Mouse (Mus musculus): ENCODE results near the gene Tmem262.

Tmem262 gene

DNA sequence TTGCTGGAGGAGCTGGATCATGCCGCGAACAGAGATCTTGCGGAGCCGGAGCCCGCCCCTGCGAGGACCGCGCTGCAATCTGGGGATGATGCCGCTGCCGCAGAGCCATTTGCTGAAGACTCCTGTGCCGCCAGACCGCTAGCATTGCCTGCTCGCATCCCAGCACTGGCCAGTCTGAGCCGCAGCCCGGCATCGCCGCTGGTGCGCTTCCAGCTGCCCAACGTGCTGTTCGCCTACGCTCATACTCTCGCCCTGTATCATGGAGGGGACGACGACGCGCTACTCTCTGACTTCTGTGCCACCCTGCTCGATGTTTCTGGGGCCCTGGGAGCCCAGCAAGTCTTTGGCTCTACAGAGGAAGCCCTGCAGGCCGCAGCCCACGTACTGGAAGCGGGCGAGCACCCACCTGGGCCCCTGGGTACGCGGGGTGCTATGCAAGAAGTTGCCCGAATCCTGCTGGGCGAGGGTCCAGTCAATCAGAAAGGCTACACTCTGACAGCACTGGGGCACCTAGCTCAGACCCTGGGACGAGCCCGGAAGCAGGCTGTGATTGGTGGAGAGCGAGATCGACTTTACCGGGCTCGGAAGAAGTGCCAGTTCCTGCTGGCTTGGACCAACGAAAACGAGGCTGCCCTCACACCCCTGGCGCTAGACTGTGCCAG, 18.1 kb upstream of the Tmem262 start:
- DNase-seq, result peak; percentile 65 to 71

- no peak for DNase-seq
Observed at GRCm38 (mm10) chr19:6062418-6062817, 17.4 kb upstream of the Tmem262 start.

DNA sequence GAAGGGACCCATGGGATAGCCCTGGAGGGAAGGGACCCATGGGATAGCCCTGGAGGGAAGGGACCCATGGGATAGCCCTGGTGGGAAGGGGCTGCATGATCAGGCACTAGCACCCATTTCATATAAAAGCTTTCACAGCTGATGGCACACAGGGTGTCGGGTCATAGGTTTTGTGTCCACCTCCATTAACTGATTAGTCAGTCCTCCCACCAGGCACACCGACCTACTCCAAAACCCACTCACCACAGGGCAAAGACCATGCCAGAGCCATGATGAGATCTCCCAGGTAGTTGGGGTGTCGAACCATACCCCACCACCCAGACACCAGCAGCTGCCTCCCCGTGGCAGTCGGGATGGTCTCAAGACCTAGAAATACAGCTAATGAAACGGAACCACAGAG, 16.8 kb upstream of the Tmem262 start:
- no peak for DNase-seq

- no peak for DNase-seq
Observed at GRCm38 (mm10) chr19:6066571-6066970, 13.3 kb upstream of the Tmem262 start.

GRCm38 (mm10) chr19:6067011-6067723, 12.7 kb upstream of the Tmem262 start:
- peak; percentile 64 to 76 for DNase-seq

DNA sequence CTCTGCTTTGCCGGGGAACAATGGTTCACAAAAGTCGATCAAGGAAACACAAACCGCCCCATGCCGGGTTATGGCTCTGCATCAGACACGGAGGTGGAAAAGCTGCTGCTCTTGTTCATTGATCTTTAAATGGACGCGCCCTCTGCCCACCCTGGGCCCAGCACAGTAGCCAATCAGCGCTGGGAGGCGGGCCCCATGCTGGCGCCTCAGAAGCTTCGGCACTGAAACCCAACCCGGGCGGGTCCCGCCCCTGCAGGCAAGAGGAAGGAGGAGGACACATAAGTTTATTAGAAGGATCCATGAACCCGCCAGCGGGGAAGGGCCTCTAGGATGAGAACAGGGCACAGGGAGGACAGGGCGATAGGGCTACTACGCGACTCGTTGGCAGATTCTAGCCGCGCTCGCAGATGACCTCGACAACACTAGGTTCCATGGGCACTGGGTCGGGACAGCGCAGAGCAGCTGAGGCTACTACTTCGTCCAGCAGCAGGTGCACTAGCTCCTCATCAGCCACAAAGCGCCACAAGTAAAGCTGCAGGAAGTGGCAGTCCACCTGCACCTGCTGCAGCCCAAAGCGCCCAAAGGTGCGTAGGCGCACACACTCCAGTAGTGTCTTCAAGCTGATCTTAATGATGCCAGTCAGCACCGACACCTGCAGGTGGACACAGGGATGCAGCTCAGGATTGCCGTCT, 12.0 kb upstream of the Tmem262 start, which contains the start of gene Tm7sf2:
TSS of gene Tm7sf2 (minus strand) at position 650 of the 692 bp plus-strand sequence.
- DNase-seq, result peak; percentile 82 to 84

DNA sequence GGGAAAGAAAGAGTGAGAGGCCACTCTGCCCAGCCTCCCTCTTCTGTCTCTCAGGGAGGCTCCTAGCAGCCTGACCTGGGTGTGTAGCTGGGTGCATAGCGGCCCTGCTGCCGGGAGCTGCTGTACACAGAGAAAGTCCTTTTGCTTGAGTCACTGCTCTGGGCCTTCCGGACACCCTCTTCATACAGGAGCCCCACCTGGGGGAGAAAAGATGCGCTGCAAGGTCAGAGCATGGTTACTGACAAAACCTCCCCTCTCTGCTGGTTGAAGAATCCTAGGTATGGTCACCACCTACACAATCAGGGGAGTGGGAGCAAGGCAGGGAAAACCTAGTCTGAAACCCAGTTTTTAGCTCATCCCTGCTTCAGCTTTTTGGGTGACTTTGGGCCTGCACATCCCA, 10.9 kb upstream of the Tmem262 start:
- no peak for DNase-seq

DNA sequence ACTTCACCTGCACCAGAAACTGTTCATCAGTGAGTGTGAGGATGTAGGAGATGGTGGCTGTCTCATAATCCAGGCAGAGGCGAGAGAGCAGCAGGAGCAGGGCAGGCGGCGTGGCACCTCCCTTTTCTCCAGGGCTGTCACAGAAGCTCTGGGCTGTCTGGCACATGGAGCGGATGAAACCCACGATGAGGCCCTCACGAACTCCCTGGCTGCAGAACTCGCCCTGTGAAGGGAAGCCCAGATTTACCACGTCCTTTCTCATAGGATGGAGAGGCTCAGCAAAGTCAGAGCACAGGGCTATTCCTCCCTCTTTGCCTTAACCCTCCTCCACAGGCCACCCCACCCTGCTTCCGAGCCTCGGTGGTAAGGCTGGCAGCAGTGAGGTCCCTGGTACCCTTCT, 10.0 kb upstream of the Tmem262 start:
- DNase-seq, result no peak

GRCm38 (mm10) chr19:6070571-6071250, 9.1 kb upstream of the Tmem262 start:
- no peak for DNase-seq

GRCm38 (mm10) chr19:6071261-6071660, 8.6 kb upstream of the Tmem262 start:
- no peak for DNase-seq

DNA sequence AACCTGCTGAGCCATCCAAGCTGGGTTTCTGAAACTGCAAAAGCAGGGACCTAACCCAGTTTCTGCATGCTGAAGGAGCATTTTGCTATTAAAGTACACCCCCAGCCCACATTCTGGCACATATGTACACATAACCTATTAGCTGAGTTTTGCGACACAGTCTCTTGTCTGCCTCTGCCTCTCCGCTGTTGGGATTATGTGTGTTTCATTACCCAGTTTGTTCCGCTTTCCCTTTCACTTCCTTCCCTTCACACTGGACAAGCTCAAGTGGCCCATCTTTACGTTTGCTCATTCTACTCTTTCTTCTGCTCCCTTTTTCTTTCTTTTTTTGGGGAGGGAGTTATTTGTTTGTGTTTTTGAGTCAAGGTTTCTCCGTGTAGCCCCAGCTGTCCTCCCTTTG, 5.9 kb upstream of the Tmem262 start:
- no peak for DNase-seq

DNA sequence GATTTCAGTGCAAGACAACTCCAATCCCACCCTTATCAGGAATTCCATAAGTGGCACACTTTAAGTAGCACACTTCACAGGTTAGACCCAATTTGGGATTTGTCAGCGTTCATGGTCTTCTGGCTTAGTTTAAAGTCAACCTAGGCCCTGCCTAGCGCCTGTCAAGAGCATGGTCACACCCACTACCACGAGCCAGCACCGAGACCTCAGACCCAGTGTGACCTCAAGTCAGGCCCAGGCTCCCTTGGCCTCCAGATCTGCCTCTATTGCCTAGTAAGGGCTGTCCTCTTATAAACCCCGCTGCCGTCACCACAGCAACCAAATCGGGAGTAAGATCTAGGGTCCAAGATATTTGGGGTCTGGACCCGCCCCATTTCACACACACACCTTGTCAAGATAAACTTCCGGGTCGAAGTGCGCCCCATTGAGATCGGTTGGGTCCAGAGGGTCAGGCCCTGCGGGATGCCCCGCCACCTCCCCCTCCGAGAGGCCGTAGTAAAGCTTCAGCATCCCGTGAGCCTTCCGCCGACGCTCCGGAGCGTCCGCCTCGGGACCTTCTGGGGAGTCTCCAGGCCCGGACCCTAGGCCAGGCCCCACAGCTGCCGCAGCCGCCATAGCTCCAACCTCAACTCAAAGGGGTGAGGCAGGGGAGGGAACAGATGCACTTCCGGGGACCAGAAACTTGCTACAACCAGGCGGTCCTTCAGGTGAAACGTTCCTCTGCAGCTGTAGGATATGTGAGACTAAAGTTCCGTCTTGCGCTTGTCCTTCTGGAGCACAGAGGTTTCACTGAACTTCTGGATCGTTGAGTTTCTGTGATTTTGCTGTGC, 3.1 kb upstream of the Tmem262 start, which contains the start of gene Vps51:
TSS of gene Vps51 (minus strand) at position 668 of the 830 bp plus-strand sequence.
- peak; percentile 62 to 78 for DNase-seq

DNA sequence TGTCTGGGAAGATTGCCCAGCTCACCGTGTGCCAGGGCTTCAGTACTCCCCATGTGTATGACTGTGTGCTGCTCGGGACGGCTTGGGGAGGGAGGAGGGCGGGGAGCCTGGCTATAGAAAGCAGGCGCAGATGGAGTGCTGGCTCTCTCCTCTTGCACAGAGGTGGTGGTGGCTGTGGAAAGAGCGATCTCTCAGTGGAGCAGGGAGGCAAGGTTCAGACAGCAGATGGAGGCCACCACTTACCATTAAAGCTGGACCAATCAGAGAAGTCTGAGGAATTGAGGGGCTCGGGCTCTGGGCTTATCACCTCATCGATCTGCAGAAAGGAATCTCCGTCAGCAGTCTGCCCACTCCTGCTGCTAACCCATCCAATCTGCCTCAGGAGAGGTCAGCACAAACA, 2.3 kb downstream of the Tmem262 start, which contains the start of gene Gm28374:
TSS of gene Gm28374 (minus strand) at position 101 of the 400 bp plus-strand sequence.
- no peak for DNase-seq

- peak; percentile 93 to 95 for DNase-seq
Observed at GRCm38 (mm10) chr19:6084478-6085248, 4.8 kb downstream of the Tmem262 start, which contains the start of the genes Zfpl1 and Cdca5. Gene Zfpl1 (minus strand): TSS chr19:6084956. Gene Cdca5 (plus strand): TSS chr19:6084983.

DNA sequence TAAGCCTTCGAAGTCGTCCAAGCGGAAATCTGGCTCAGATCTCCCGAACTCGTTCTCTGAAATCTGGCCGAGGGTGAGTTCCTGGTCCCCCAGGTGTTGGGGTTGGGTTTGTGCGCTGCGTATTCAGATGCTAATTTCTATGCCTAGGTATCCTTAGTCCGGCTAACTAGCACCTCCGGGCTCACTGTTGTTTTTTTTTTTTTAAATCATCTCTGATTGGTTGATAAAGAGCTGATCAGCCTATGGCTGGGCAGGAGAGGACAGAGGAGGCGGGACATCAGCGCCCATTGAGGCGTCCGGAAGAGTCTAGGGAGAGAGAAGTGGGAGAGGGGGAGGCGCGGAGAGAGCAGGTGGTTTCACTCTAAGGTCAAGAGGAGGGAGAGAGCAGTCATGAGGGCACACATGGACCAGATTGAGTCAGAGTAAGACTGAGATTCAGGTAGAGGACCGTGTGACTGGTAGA, 5.6 kb downstream of the Tmem262 start:
- DNase-seq, result peak in 1 of 2 experiments; percentile 60

GRCm38 (mm10) chr19:6088841-6089240, 9.0 kb downstream of the Tmem262 start:
- DNase-seq, result no peak

- no peak for DNase-seq
Observed at GRCm38 (mm10) chr19:6094119-6094518, 14.3 kb downstream of the Tmem262 start, which contains the start of gene AC131692.1. Gene AC131692.1 (plus strand): TSS chr19:6094419.

- DNase-seq, result no peak
Observed at GRCm38 (mm10) chr19:6097847-6098246, 18.0 kb downstream of the Tmem262 start.

DNA sequence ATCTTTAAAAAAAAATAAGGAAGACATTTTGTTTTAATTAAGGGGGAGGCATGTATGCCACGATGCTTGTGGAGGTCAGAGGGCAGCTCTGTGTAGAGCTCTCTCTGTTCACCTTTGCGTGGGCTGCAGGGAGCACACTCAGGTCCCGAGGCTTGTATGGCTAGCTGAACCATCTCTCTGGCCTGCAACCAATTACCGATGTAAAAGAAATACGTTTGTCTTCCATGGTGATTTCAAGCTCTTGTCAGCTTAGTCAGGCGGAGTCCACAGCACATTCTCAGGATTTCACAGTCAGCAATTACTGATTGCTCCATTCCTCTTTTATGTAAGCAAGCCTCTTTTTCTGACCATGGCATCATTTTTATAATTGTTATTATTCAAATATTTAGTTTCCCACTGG, 21.4 kb downstream of the Tmem262 start:
- no peak for DNase-seq

GRCm38 (mm10) chr19:6102169-6102853, 22.5 kb downstream of the Tmem262 start:
- no peak for DNase-seq
